Mouse (Mus musculus): ENCODE data around the gene Gm42742.

The Gm42742 gene

GRCm38 (mm10) chr7:127003620-127004019 lies 17.3 kb downstream of the Gm42742 start:
- DNase-seq (ENCODE audit: low spot score in 2 of 2): no peak

DNA sequence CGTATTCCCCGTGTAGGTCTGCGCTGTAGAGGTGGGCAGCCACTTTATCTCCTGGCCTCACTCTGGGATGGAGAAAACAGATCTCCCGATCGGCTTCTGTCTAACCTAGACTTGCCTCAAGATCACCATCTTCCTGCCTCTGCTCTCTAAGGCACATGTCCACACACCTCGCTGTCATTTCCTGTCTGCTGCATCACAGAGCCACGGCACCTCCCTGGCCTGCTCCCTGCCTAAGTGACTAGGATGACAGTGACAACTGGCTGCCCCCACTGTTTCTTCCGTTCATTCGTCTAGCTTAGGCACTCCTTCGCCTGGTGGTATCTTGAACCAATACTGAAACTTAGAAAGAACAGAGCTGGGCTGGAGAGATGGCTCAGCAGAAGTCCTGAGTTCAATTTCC lies 21.3 kb downstream of the Gm42742 start:
- DNase-seq (ENCODE audit: low spot score in 2 of 2): no peak

GRCm38 (mm10) chr7:126996449-126996848 lies 24.4 kb downstream of the Gm42742 start:
- DNase-seq (ENCODE audit: low spot score in 2 of 2): no peak

DNA sequence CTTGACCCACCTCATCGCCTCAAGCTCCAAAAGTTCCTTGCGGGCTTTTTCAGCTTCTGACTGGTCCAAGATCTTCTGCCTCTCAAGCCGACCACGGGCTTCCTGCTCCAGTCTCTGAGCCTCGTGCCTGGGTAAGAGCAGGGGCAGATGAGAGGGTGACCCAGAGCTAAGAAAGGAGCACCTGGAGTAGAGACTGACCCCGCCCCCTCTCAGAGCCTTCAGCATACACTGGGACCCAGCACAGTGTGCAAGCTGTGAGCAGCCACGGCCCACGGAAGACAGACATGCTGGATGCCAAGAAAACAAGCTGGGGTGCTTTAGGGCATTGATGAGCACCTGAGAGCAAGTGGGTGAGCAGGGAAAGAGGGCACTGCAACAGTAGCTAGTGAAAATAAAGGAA lies 32.1 kb downstream of the Gm42742 start:
- DNase-seq (ENCODE audit: low spot score in 2 of 2): no peak

DNA sequence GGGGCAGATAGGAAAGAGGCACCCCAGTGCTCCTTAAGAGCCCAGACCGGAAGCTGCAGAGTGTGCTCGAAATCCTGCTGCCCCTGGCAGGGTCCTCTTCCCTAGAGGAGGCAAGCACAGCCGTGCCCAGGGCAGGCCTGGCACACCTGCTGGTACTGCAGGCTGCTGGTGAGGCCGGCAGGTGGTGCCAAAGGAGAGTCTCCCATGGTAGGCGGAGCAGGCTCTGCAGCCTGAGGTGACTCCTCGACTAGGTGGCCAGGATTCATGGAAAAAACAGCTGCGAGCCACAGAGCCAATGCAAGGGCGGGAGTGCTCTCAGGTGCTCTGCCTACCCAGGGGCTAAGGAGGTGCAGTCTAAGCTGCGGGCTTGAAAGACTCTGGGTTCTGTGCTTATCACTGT lies 34.6 kb downstream of the Gm42742 start:
- DNase-seq (ENCODE audit: low spot score in 2 of 2): peak in 1 of 2 experiments; percentile 15

DNA sequence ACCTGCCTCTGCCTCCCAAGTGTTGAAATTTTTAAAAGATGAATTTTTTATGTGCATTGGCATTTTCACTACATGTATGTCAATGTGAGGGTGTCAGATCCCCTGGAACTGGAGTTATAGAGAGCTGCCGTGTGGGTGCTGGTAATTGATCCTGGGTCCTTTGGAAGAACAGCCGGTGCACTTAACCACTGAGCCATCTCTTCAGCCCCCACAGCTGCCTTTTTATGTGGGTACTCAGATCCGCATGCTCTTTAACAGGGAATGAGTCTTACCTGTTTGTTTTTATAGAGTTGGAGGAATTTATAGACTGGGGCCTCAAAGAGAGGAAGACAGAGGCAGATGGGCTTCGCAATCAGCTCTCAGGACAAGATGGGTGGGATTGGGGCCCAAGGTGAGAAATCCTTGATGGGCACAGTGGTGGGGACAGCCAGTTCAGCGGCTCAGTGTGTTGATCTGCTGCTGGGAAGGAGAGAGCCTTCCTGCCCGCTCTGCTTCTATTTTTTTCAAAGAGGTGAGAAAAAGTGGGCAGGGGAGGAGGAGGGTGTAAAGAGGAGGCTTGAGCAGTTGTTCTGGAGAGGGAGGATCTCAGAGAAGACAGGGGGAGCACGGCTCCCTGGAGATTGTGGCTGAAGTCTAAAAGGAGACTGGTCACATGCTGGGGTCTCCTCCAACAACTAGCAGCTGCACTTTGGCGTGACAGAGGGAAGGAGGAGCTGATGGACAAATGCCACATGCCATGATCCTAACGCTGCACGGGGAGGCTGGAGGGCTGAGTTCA lies 36.0 kb downstream of the Gm42742 start:
- no peak for DNase-seq (ENCODE audit: low spot score in 2 of 2)

- DNase-seq (ENCODE audit: low spot score in 2 of 2): no peak
These were observed 37.8 kb downstream of the Gm42742 start for GRCm38 (mm10) chr7:126983113-126983512.

GRCm38 (mm10) chr7:126982054-126982453 lies 38.8 kb downstream of the Gm42742 start:
- no peak for DNase-seq (ENCODE audit: low spot score in 2 of 2)

DNA sequence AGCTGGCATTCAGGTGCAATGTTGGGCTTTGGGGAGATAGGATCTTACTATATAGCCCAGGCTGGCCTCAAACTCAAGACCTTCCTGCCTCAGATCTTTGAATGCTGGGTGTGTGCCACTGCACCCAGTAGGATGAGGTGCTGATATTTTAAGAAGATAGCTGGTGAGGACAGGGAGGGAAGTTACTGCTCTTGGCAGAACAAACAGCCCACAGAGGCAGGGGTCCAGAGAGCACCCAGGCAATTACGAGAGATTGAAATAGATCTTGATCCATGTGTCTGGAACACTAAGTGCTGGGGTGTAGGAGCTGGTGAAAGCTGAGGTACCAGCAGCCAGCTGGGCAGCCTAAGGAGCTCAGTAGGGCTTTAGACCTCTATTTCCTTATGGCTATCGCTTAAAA lies 39.3 kb downstream of the Gm42742 start:
- no peak for DNase-seq (ENCODE audit: low spot score in 2 of 2)

DNA sequence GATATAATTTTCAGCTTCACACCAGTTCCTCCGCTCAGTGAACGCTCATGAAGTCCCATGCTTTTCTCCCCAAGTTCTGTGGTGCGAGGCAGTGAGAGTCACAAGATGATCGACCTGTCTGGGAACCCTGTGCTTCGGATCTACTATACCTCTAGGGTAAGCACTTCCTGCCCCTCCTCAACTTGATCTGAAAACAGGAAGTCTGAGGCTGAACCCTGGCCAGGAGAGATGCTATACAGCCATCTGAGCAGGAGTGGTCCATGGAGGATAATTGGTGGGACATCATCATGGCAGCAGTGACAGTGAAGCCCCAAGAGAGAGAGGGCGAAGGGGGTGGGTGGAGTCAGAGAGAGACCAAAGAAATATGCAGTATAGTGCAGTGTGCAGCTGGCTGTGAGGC lies 42.1 kb downstream of the Gm42742 start:
- DNase-seq (ENCODE audit: low spot score in 2 of 2): no peak

DNA sequence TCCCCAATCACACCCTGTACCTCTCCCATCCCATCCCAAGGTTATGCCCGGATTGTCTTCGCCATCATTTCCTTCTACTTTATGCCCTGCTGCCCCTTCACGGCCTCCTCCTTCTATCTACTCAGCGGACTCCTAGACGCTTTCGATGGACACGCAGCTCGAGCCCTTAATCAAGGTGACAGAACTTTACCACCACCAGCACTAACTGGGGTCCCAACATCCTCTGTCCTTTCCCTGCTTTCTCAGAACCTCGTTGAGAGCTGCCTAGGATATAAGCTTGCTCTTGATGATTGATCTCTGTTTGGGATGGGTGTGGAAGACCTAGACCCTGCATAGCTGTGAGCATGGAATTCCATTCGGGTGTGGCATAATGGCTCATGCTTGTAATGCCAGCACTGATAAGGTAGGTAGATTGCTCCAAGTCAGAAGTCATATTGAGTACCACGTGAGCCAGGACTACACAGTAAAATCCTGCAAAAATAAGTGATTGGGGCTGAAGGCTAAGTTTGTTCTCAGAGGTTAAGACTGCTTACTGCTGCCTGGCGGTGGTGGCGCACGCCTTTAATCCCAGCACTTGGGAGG lies 43.9 kb downstream of the Gm42742 start:
- DNase-seq (ENCODE audit: low spot score in 2 of 2): no peak

DNA sequence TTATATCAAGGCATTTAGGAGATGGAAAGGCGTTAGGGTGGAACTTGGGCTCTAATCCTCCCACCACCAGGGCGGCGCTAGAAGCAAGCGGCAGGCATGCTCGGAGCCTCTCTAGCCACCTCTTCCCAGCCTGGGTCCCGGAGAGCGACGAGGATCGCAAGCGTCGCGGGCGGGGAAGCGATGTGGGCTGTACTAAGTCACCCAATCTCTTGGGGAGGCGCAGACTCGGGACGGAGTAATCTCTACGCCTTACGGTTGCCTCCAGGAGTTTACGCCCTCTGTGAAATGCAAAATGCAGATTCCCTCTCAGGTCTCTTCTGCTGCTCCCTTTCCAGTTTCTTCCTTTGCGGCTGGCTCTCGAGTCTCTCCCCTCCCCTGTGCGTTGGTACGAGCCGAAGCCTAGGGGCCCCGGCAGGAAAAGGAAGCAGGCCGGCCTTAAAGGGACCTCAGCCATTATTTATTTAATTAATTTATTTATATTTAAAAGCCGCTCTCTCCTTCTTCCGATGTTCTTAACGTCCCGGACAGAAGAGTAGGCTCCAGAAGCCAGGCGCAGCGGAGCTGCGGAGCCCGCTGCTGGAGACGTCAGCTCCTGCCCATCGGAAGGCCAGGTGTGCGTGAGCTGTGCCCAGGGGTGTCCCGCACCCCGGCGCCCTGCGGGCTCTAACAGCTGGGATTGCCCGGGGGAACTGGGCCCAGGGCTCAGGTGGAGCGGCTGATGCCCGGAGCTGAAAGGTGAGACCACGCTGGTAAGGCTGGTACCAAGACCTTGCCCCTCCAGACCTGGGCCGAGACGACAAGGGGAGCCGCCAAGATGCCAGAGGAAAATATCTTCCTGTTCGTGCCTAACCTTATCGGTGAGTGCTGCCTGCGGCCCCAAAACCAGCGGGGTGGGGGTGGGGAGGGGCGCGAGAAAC lies 44.7 kb downstream of the Gm42742 start, which contains the start of gene Cdiptos:
Cdiptos (minus strand) TSS at position 149 of the 917 bp plus-strand sequence.
- DNase-seq (ENCODE audit: low spot score in 2 of 2): peak; percentile 90 to 95

- no peak for DNase-seq (ENCODE audit: low spot score in 2 of 2)
These were observed 45.2 kb downstream of the Gm42742 start, which contains the start of gene Cdipt for GRCm38 (mm10) chr7:126975893-126975949. Gene Cdipt, plus strand, starts transcription at chr7:126975914.

GRCm38 (mm10) chr7:126975493-126975892 lies 45.4 kb downstream of the Gm42742 start:
- DNase-seq (ENCODE audit: low spot score in 2 of 2): no peak

- DNase-seq (ENCODE audit: low spot score in 2 of 2): no peak
These were observed 53.5 kb downstream of the Gm42742 start for GRCm38 (mm10) chr7:126967361-126967760.

DNA sequence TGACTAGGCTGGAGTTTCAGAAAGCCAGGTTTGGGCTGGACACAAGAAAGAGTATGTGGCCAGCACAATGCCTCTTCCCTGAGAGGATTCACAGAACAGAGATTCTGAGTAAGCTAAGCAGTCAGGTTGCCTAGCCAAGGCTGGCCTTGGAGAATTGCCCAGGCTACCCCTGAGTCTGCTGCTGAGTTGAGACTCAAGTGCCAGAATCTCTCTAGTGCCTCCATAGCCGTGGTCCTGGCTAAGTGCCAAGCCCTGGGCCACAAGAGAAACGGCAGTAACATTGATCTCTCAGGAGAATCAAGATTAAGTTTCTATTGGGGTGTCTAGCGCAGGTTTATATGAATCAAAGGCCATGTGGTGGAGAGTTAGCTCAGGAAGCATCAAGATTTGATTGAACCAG lies 55.3 kb downstream of the Gm42742 start:
- DNase-seq (ENCODE audit: low spot score in 2 of 2): no peak
